Mouse (Mus musculus): ENCODE results near the gene Rab11b.

GRCm38 (mm10) chr17:33717982-33718381 lies 42.3 kb downstream of the Rab11b start:
- TF ChIP-seq CTCF (IDR thresholded peaks at IDR 0.05; ENCODE audit: borderline replicate concordance, extremely low read depth, insufficient read depth, insufficient read length), result no peak
- no peak for TF ChIP-seq POLR2A (IDR thresholded peaks at IDR 0.05; ENCODE audit: borderline replicate concordance, extremely low read depth, insufficient read depth, insufficient read length, poor library complexity, severe bottlenecking)
